Mouse (Mus musculus) liver (tissue): ENCODE data around the gene Rsad2.

ENCODE experiments used
- DNase-seq: peaks from one replicate; pipeline ENCODE4 v3.0.0-alpha.2; 2020; ENCODE audit warnings: mixed read lengths

Rsad2 gene

GRCm38 (mm10) chr12:26456028-26456698, at the start of gene Rsad2:
Rsad2 (minus strand) TSS chr12:26456452.
- DNase-seq: peak; percentile 67

DNA sequence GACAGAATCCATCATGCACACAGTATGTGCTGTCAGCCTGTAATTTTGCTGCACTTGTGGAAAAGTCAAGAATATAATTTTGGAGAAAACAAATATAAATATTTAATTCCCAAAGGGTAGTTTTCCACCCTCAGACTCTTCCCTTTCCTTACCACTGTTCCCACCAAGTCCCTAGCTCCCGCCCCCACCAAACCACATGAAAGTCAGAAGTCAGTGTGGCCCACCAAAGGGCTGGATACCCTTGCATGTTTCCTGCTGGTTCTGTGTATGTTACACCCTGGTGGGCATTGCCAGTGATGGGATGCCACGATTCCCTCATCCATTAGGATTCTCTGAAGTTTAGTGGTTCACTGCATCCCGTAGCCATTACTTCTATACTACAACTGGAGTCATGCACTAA, 44.8 kb upstream of the Rsad2 start:
- no peak for DNase-seq

DNA sequence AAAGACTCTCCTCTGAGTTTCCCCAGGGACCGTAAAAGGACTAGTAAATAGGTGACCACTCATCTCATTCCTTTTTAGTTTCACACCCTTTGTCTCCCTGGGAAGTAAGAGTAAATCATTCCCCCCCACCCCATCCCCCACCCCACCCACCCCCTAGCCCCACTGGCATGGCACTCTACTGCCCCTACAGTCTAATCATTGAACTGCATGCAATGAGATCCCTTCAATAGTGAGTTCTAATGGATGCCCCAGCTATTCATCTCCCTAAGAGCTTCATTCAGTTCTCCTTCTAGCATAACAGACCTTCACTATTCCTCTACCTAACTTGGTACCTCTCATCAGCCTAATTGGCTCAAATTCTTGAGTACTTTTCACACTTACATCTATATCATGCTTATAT, 33.7 kb upstream of the Rsad2 start:
- no peak for DNase-seq

DNA sequence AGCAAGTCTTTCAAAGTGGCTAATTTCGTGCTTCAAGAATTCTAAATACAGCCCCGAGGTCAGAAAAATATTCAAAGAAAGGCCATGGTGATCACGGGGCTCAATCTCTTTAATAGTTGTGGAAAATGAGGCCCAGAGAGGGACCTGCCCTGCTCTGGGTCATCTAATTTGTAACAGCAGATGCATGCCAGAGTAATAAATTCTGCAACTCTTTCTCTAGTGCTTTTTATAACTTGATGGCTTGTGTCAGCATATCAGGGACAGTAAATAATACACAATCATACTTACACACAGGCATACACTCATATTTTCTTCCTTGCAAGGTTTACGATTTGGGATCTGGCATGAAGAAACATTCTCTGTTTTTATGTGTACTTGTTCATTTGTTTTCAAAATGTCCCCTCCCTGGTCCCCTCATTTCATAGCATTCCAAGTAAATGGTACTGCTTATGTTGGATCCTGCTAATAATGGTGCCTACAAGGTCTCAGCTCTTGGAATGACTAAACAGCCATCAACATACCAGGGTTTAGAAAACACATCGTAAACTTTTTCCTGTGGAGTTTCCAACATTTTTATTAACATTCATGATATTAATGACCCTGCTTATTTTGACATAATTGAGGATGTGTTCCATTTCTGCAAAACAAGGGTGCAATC, 32.5 kb upstream of the Rsad2 start:
- no peak for DNase-seq

DNA sequence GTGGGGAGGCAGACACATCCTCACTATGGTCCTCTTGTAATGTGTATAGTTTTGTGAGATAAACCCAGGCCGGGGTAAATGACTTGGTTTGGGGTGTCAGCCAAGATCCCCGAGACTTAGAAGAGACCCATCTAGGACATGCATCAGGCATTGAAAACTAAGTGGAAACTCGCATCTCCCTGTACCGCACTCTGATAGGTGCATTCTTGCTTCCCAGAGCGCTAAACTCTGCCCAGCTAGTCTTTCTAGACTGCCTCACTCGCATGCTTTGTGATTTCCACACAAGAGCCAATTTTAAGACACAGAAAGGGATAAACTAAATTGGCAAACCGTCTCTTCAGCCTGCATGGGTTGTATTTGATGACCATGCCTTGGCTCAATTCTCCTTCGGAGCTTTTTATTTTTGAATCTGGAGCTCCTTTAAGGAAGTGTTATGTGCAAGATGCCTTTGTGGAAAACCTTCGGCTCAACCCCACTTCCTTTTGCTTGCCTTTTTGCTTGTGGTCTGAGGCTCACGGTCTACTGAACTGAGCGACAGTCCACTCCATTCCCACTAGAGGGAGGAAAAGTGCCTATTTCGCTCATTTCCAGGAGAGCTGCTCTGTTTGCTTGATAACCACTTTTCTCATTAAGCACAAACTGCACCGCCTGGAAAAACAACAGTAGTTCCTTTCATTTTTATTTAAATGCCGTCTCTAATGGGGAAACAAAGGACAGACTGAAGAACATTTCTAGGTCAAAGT, 31.8 kb upstream of the Rsad2 start:
- peak; percentile 16 for DNase-seq

DNA sequence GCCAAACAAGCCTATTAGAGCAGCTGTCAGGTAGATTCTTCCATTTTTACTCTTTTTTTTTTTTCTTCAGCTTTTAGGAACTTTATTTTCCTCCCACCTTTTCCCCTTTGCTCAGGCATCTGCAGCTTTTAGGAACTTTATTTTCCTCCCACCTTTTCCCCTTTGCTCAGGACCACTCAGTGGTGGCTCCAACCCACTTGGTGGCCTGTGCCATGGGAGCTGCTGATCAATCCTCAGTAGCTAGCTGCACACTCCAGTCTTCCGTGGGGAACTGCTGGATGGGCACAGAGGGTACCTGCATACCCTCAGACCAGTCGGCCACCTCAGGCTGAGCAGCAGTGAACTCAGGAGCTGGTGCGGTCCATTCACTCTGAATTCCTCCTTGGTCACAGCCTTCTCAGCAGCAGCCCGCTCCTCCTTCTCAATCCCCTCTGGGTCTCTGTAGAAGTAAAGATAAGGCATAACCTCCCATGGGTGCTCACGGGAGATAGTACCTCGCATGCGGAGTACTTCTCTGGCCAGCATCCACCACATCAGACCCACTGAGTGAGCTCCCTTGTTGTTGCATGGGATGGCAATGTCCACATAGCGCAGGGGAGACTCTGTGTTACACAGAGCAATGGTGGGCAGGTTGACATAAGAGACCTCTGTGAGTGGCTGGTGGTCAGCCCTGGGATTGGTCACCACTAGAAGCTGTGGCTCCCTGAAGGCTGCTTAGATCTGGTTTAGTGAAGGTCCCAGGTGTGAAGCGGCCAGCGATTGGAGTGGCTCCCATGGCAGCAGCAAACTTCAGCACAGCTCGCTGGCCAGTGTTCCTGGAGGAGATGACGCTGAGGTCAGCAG, 29.7 kb upstream of the Rsad2 start:
- peak; percentile 73 for DNase-seq

DNA sequence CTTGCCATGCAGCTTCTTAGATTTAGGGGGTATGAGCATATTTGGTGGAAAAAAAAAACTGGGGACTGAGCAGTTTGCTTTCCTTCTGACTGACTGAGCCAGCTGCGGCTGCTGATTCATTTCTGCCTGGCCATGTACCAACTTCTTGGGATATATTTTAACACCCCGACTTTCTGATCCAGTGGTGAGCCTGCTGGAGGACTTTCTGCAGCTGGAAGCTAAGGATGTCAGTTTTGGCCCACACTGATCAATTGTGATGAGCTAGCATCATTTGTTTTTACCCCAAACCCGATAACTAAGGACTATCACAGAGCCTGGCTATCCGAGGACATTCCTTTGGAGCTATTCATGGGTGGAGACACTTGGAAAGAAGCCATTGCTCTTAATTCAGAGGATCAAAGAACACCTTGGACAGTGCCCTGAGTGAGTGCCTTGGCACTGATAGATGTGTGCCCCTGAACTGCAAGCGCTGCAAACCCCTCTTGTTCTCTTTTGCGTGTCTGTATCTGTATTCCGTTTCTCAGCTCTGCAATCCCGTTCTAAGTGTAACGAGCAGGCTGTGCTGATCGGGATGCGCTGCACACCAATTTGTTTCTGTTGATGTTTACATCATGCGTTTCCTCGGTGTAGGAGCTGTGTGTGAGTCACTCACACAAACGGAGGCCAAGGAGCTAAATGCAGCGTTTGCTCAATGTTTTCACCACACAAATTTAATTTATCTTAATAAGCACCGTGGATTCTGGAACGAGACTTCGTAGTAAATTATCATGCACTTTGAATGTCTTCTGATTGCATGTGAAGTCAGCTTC, 22.1 kb upstream of the Rsad2 start:
- DNase-seq: no peak

DNA sequence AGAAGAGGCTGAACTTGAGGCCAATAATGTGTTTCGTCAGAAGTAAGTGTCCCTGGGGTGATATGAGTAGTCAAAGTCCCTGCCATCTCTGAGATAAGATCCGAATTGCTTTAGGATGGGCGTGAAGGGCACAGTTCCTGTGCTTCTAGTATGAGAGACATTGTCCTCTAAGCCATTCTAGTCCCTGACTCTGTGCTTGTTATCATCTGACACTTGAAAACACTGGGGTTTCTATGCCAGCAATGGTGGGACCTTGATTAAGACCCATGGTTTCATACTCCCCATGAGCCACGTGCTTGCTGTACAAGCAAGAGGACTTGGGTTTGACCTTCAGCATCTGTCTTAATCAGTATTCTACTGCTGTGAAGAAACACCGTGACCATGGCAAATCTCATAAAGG, 20.9 kb upstream of the Rsad2 start:
- DNase-seq: no peak

DNA sequence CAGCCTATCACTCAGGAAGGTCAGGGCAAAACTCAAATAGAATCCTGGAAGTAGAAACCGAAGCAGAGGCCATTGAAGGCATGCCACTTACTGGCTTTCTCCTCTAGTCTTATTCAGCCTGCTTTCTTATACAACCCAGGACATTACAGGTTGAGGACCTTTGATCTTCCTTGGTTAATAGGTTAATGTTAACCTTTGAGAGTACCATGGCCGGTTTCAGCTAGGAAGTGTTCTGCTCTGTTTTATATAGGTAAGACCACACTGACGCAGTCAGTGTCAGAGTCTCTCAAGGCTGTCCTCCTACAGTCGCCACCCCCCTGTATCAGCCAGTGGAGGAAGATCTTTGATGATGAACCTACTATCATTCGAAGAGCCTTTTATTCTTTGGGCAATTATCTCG, 17.5 kb upstream of the Rsad2 start:
- no peak for DNase-seq

GRCm38 (mm10) chr12:26472770-26473481, 16.7 kb upstream of the Rsad2 start:
- peak; percentile 75 for DNase-seq

DNA sequence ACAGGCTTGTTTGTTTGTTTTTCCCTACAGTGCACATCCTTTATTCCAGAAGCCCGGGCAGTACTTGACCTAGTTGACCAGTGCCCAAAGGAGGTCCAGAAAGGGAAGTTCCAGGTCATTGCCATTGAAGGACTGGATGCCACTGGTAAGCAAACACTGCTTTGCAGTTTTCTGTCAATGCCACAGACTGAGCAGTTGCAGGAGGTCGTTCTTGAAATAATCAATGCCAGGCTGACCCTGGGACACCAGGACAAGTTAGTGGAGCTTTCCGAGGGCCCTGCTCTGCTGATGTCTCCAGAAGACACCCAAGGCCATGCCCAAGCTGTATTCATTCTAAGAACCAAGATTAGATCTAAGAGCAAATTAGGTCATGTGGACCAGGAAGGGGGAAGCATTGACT, 15.1 kb upstream of the Rsad2 start:
- no peak for DNase-seq

GRCm38 (mm10) chr12:26470042-26470409, 13.8 kb upstream of the Rsad2 start:
- DNase-seq: no peak

DNA sequence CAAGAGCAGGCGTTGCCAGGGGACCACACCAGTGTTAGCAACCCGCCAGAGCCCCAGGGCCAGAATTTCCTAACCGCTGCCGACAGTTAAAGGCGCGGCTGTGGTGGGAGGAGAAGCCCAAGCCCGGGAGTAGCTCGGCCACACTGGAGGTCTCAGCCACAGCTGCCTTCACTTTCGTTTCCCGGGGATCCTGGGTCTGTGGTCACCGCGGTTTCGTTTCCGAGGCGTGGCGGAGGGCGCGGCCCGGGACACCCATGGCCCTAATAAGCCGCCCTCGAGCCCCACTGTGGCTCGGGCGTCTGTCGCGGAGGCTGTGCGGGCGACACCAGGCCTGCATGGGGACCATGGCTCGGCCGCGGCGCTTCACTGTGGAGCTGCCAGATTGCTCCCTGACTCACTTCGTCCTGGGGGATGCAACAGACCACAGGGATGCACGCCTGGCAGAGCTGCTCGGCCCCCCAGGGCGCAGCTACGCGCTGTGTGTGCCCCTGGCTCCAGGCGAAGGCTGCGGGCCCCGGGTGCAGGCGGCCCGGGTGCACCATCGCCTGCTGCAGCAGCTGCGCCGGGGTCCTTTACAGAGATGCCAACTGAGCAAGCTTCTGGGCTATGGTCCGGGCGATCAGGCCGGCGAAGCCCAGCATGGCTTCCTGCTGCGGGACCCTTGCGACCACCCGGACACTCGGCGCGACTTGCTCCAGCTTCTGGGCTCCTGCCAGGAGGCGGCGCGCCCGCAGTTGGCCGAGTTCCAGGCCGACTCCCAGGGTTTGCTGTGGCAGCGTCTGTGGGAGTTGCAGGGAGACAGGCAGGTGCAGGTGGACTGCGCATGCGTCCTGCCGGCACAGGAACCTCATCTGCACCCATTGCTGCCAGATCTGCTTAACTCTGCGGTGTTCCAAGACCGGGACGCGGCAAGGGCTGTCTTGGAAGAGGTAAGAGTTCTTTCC, 13.1 kb upstream of the Rsad2 start, which contains the start of gene Cmpk2:
Gene Cmpk2, plus strand, starts transcription at position 107 of the 944 bp plus-strand sequence.
- peak; percentile 90 for DNase-seq

DNA sequence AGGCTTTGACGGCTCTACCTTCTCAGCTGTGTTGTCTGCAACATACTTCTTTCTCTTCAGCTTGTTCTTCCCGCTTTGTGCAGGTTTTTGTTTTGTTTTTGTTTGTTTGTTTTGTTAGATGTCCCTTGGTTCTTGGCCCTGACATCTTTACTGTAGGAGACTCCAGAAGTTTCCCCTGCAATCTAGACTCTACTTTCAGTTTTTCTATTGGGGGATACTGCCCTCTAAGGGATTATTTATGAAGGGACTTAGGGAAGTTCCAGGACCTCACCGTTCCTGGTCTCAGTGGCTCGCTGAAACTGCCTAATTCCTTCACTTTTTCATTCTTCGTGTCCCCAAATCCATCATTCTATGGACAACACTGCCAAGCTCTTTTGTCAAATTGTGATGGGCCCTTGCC, 9.3 kb upstream of the Rsad2 start:
- DNase-seq: no peak

DNA sequence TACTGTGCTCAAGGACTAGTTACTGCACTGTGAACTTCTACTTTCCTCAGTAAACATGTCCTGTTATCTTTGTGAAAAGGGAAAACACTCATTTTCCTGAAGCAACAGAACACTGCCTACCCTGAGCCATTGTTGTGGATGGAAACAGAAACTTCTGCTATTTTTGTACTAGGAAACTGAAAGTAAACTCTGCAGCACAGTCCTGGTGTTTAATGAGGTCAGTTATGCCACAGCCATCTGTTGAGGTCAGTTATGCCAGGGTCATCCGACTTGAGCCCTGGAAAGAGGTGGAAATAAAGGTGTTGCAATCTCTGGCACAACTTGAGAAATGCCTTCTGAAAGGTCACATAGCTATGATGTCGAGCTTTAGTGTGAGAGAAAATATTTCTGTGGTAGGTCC, 3.8 kb upstream of the Rsad2 start:
- no peak for DNase-seq

DNA sequence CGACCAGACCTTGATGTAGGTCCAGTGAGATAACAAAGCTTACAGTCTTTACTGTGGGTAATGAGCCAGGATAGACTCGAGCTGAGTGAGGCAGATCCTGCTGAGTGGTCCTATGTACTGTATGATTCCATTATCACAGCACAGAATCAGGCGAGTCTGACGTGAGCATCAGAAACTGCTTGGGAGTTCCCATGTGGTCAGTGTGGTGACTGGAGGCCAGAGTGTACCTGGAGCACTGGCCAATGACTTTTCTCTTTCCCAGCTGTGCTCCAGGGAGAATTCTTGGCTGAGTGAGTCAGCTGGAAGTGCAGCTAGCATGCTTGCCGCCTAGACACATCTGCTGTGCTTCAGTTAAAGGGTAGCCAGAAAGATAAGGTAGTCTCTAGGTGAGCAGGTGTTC, 1.6 kb downstream of the Rsad2 start:
- no peak for DNase-seq

DNA sequence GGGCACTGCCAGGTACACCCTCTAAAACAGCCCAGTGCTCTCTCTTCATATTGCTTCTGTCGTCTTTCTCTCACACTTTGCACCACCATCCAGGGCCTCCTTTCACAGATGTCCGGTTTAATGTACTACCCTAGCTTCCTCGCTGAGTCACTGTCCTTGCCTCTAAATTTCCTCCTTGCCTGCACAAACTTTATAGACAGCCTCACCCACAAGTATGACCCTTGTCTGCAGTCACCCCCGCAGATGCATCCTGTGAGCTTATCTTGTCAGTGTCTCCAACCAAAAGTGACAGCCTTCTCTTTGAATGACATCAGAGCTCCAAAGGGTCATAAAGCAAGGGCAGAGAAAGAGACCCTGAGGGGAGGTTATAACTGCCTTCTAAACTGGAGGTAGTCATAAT, 3.3 kb downstream of the Rsad2 start:
- DNase-seq: no peak

DNA sequence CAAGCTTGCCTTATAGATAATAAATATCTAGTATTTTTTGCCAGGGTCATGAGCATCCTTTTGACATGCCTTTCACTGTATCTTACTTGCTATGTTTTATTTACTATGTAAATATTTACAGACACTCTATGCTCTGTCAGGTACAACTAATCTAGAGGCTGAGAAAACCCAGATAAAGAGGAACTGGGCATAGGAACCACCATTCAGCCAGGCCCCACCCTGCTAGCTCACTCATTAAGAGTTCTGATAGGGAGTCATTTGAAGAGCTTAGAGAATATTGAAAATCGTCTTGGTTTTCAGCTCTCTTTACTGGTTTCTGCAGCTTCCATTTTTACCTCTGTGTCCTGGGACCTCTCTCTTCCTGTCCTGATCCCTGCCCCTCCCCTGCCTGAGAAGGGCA, 5.1 kb downstream of the Rsad2 start:
- DNase-seq: no peak

GRCm38 (mm10) chr12:26449483-26449882, 6.8 kb downstream of the Rsad2 start:
- no peak for DNase-seq

- DNase-seq: no peak
Measured at GRCm38 (mm10) chr12:26446377-26447045, 9.7 kb downstream of the Rsad2 start.
